Mouse (Mus musculus): ENCODE results near the gene Aoc2. TPM values are rescaled to one million over a fixed set of nuclear protein-coding genes. Genes with fewer than 3 reads are reported as not detected.

Gene Aoc2
- polyA plus RNA-seq, 1 experiment from 2014 or later = 1.6 TPM

DNA sequence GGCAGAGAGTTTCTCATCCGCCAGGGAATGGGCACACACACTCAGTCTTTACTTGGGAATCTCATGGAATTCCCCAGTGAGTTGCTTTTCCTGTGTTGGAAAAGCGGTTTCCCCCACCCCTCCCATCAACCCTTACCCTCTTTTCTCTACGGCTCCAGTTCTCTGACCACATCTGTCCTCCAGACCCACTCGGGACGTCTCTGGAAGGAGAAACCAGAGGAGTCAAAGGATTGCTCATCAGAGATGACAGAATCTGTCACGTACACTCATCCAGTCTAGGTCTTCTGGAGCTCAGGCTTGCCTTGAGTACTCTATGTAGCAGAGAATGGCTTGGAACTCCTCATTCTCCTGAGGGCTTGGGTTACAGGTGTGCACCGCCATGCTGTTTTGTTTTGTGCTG lies 23.9 kb downstream of the Aoc2 start:
- Histone ChIP-seq H3K9ac (no peak overlapping the region), H3K36me3 (replicated peaks; ENCODE audit: control insufficient read depth, insufficient read depth) (no peaks in the 10 kb centered on the region), H3K4me3 (replicated peaks; ENCODE audit: low read length) (no peak overlapping the region), H3K27ac (no peak overlapping the region), H3K27me3 (ENCODE audit: control insufficient read depth, insufficient read depth, low read length) (no peaks in the 10 kb centered on the region), H3K9me3 (ENCODE audit: control insufficient read depth, low read length) (no peaks in the 10 kb centered on the region), H3K4me2 (replicated peaks) (no peak overlapping the region), H3K4me1 (replicated peaks; ENCODE audit: control insufficient read depth, insufficient read depth, low read length) (no peaks in the 10 kb centered on the region)
- DNase-seq (ENCODE audit: low spot score) (no peak), ATAC-seq (ENCODE audit: low FRiP score) (no peak)
- 86% methylated on average over 7 of the region's 7 CpGs for WGBS

GRCm38 (mm10) chr11:101349216-101349615 lies 24.4 kb downstream of the Aoc2 start:
- H3K27me3 ChIP-seq (ENCODE audit: control insufficient read depth, insufficient read depth, low read length) = no peaks in the 10 kb centered on the region
- no peaks in the 10 kb centered on the region for H3K9me3 ChIP-seq (ENCODE audit: control insufficient read depth, low read length)
- H3K9ac ChIP-seq = no peak overlapping the region
- WGBS = 88% methylated on average over 3 of the region's 3 CpGs
- no peak overlapping the region for H3K4me3 ChIP-seq (replicated peaks; ENCODE audit: low read length)
- no peaks in the 10 kb centered on the region for H3K36me3 ChIP-seq (replicated peaks; ENCODE audit: control insufficient read depth, insufficient read depth)
- H3K27ac ChIP-seq = no peak overlapping the region
- DNase-seq (ENCODE audit: low spot score) (no peak), ATAC-seq (ENCODE audit: low FRiP score) (no peak)
- H3K4me2 ChIP-seq (replicated peaks) = no peak overlapping the region
- no peaks in the 10 kb centered on the region for H3K4me1 ChIP-seq (replicated peaks; ENCODE audit: control insufficient read depth, insufficient read depth, low read length)

- H3K9ac ChIP-seq = no peak overlapping the region
- H3K4me1 ChIP-seq (replicated peaks; ENCODE audit: control insufficient read depth, insufficient read depth, low read length) = no peaks in the 10 kb centered on the region
- no peak for DNase-seq (ENCODE audit: low spot score)
- H3K4me2 ChIP-seq (replicated peaks) = no peak overlapping the region
- no peak overlapping the region for H3K27ac ChIP-seq
- ATAC-seq (ENCODE audit: low FRiP score) = no peak
- 70% methylated on average over 11 of the region's 11 CpGs for WGBS
- H3K27me3 ChIP-seq (ENCODE audit: control insufficient read depth, insufficient read depth, low read length) = no peaks in the 10 kb centered on the region
- H3K4me3 ChIP-seq (replicated peaks; ENCODE audit: low read length) = no peak overlapping the region
- H3K36me3 ChIP-seq (replicated peaks; ENCODE audit: control insufficient read depth, insufficient read depth) = no peaks in the 10 kb centered on the region
- no peaks in the 10 kb centered on the region for H3K9me3 ChIP-seq (ENCODE audit: control insufficient read depth, low read length)
Measured at GRCm38 (mm10) chr11:101351100-101351720, 26.3 kb downstream of the Aoc2 start.

DNA sequence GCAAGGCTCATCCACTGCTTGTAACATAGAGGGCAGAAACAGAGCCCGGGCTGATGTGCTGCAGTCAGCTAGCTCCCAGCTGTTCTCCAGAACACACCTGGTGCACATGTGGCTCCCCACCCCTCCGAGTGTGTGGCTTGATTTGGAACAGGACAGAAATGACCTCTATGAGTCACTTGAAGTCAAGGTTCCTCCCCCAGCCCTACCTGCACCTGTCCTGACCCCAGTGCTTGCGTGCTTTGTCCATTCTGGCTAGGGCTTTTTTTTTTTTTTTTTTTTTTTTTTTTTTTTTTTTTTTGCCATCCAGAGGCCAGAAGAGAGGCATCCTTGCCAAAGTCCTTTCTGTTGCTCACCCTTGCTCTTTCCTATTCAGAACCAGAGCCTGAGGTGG lies 26.9 kb downstream of the Aoc2 start:
- no peak overlapping the region for H3K4me2 ChIP-seq (replicated peaks)
- 69% methylated on average over 3 of the region's 3 CpGs for WGBS
- no peaks in the 10 kb centered on the region for H3K4me1 ChIP-seq (replicated peaks; ENCODE audit: control insufficient read depth, insufficient read depth, low read length)
- no peaks in the 10 kb centered on the region for H3K36me3 ChIP-seq (replicated peaks; ENCODE audit: control insufficient read depth, insufficient read depth)
- H3K27me3 ChIP-seq (ENCODE audit: control insufficient read depth, insufficient read depth, low read length) = no peaks in the 10 kb centered on the region
- H3K9ac ChIP-seq = no peak overlapping the region
- no peak for ATAC-seq (ENCODE audit: low FRiP score)
- DNase-seq (ENCODE audit: low spot score) = no peak
- no peaks in the 10 kb centered on the region for H3K9me3 ChIP-seq (ENCODE audit: control insufficient read depth, low read length)
- H3K4me3 ChIP-seq (replicated peaks; ENCODE audit: low read length) = no peak overlapping the region
- H3K27ac ChIP-seq = no peak overlapping the region

GRCm38 (mm10) chr11:101353436-101353835 lies 28.6 kb downstream of the Aoc2 start:
- no peaks in the 10 kb centered on the region for H3K27me3 ChIP-seq (ENCODE audit: control insufficient read depth, insufficient read depth, low read length)
- no peak overlapping the region for H3K4me3 ChIP-seq (replicated peaks; ENCODE audit: low read length)
- no peaks in the 10 kb centered on the region for H3K36me3 ChIP-seq (replicated peaks; ENCODE audit: control insufficient read depth, insufficient read depth)
- H3K4me2 ChIP-seq (replicated peaks) = no peak overlapping the region
- DNase-seq (ENCODE audit: low spot score) = no peak
- no peak for ATAC-seq (ENCODE audit: low FRiP score)
- H3K9ac ChIP-seq = no peak overlapping the region
- WGBS = 91% methylated on average over 12 of the region's 12 CpGs
- no peaks in the 10 kb centered on the region for H3K4me1 ChIP-seq (replicated peaks; ENCODE audit: control insufficient read depth, insufficient read depth, low read length)
- H3K9me3 ChIP-seq (ENCODE audit: control insufficient read depth, low read length) = no peaks in the 10 kb centered on the region
- H3K27ac ChIP-seq = no peak overlapping the region

DNA sequence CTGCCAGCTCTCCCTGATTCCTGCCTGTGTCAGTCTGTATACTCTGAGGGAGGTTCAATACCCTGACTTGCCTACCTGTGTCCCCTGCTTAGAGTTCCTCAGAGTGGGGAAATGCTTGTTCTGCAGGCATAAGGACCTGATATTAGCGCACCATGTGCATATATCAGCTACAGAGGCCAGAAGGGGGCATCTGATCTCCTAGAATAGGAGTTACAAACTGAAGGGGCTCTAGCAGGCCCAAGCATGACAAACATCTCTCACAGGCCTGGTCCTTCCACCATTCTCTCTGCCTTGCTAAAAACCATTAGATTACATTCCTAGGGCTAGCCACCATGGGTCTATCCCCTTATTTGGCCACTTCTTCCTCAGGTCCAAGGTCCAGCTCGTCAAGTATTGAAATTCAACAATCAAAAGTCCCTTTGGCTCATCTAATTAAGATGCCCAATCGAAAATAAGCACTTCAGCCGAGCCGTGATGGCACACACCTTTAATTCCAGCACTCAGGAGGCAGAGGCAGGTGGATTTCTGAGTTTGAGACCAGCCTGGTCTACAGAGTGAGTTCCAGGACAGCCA lies 29.7 kb downstream of the Aoc2 start:
- no peak overlapping the region for H3K9ac ChIP-seq
- no peak overlapping the region for H3K4me2 ChIP-seq (replicated peaks)
- ATAC-seq (ENCODE audit: low FRiP score) = no peak
- DNase-seq (ENCODE audit: low spot score) = no peak
- no peak overlapping the region for H3K27ac ChIP-seq
- no peaks in the 10 kb centered on the region for H3K4me1 ChIP-seq (replicated peaks; ENCODE audit: control insufficient read depth, insufficient read depth, low read length)
- H3K27me3 ChIP-seq (ENCODE audit: control insufficient read depth, insufficient read depth, low read length) = no peaks in the 10 kb centered on the region
- H3K36me3 ChIP-seq (replicated peaks; ENCODE audit: control insufficient read depth, insufficient read depth) = no peaks in the 10 kb centered on the region
- H3K4me3 ChIP-seq (replicated peaks; ENCODE audit: low read length) = no peak overlapping the region
- 82% methylated on average over 5 of the region's 5 CpGs for WGBS
- H3K9me3 ChIP-seq (ENCODE audit: control insufficient read depth, low read length) = no peaks in the 10 kb centered on the region

- Histone ChIP-seq H3K27me3 (ENCODE audit: control insufficient read depth, insufficient read depth, low read length) (no peaks in the 10 kb centered on the region), H3K36me3 (replicated peaks; ENCODE audit: control insufficient read depth, insufficient read depth) (no peaks in the 10 kb centered on the region), H3K4me3 (replicated peaks; ENCODE audit: low read length) (no peak overlapping the region), H3K27ac (no peak overlapping the region), H3K4me2 (replicated peaks) (no peak overlapping the region), H3K4me1 (replicated peaks; ENCODE audit: control insufficient read depth, insufficient read depth, low read length) (no peaks in the 10 kb centered on the region), H3K9me3 (ENCODE audit: control insufficient read depth, low read length) (no peaks in the 10 kb centered on the region), H3K9ac (no peak overlapping the region)
- ATAC-seq (ENCODE audit: low FRiP score) = no peak
- DNase-seq (ENCODE audit: low spot score) = no peak
- 95% methylated on average over 2 of the region's 2 CpGs for WGBS
Measured at GRCm38 (mm10) chr11:101355916-101356315, 31.1 kb downstream of the Aoc2 start.

DNA sequence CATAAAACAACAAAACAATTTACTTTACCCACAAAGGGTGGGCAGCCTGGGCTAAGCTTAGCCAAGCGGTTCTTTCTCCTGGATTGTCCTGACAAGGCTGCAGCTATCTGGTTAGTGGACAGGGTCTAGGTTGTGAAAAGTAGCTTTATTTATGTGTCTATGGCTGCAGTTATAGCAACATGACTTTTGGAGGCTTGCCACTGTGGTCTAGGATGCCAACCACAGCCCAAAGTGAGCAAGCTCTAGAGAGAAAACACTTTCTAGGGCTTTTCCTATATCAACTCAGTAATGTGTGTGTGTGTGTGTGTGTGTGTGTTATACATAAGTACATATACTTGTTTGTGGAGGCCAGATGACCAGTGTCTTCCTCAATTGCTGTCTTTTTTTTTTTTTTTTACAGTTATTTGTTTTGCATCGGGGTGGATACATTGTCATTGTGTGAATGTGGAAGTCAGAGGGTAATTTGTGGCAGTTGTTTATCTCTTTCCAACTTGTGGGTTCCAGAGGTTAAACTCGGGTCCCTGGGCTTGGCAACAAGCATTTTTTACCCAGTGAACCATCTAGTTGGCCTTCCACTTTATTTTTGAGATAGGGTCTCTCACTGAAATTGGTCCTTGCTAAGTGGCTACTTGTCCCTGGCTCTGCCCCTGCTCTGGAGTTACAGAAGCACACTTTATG lies 32.8 kb downstream of the Aoc2 start:
- H3K27me3 ChIP-seq (ENCODE audit: control insufficient read depth, insufficient read depth, low read length) = no peaks in the 10 kb centered on the region
- no peak for DNase-seq (ENCODE audit: low spot score)
- H3K9me3 ChIP-seq (ENCODE audit: control insufficient read depth, low read length) = no peaks in the 10 kb centered on the region
- H3K4me1 ChIP-seq (replicated peaks; ENCODE audit: control insufficient read depth, insufficient read depth, low read length) = no peaks in the 10 kb centered on the region
- H3K9ac ChIP-seq = no peak overlapping the region
- no peak overlapping the region for H3K4me3 ChIP-seq (replicated peaks; ENCODE audit: low read length)
- ATAC-seq (ENCODE audit: low FRiP score) = no peak
- no peak overlapping the region for H3K4me2 ChIP-seq (replicated peaks)
- H3K36me3 ChIP-seq (replicated peaks; ENCODE audit: control insufficient read depth, insufficient read depth) = no peaks in the 10 kb centered on the region
- no peak overlapping the region for H3K27ac ChIP-seq
- WGBS = 86% methylated on average over 3 of the region's 3 CpGs

DNA sequence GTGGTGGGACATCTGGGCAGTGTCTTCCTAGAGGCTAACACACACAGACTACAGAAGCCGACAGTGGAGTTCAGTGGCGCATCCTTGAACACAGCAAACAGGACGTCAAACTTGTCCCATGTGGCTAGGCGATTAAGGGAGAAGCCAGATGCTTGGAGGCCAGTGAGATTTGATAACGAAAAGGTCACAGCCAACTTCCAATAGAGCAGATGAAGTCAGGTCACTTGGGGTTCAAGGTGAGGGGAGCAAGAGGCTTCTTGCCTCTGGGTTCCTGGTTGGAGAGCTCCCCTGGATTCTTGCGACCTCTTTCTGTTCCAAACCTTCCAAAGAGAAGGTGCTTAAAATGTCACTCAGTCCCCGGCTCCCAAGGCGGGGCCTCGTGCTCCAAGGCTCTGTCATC lies 34.9 kb downstream of the Aoc2 start:
- Histone ChIP-seq H3K9ac (no peak overlapping the region), H3K36me3 (replicated peaks; ENCODE audit: control insufficient read depth, insufficient read depth) (no peaks in the 10 kb centered on the region), H3K4me1 (replicated peaks; ENCODE audit: control insufficient read depth, insufficient read depth, low read length) (no peaks in the 10 kb centered on the region), H3K9me3 (ENCODE audit: control insufficient read depth, low read length) (no peaks in the 10 kb centered on the region), H3K27me3 (ENCODE audit: control insufficient read depth, insufficient read depth, low read length) (no peaks in the 10 kb centered on the region), H3K4me3 (replicated peaks; ENCODE audit: low read length) (no peak overlapping the region), H3K27ac (no peak overlapping the region), H3K4me2 (replicated peaks) (no peak overlapping the region)
- no peak for DNase-seq (ENCODE audit: low spot score)
- no peak for ATAC-seq (ENCODE audit: low FRiP score)
- WGBS = 77% methylated on average over 9 of the region's 9 CpGs

Measured in hindbrain, embryonic 14.5 days (tissue).